Mouse (Mus musculus): ENCODE data around the gene Lypd8. TPM values are rescaled to one million over a fixed set of nuclear protein-coding genes. Genes with fewer than 3 reads are reported as not detected.
"Not testable (repeated sequence)": the region's sequence is repeated elsewhere in the genome, so short reads cannot be mapped to it uniquely, and the experiment has no call there.

The Lypd8 gene
- polyA plus RNA-seq, 1 experiment from 2014 or later = not detected

DNA sequence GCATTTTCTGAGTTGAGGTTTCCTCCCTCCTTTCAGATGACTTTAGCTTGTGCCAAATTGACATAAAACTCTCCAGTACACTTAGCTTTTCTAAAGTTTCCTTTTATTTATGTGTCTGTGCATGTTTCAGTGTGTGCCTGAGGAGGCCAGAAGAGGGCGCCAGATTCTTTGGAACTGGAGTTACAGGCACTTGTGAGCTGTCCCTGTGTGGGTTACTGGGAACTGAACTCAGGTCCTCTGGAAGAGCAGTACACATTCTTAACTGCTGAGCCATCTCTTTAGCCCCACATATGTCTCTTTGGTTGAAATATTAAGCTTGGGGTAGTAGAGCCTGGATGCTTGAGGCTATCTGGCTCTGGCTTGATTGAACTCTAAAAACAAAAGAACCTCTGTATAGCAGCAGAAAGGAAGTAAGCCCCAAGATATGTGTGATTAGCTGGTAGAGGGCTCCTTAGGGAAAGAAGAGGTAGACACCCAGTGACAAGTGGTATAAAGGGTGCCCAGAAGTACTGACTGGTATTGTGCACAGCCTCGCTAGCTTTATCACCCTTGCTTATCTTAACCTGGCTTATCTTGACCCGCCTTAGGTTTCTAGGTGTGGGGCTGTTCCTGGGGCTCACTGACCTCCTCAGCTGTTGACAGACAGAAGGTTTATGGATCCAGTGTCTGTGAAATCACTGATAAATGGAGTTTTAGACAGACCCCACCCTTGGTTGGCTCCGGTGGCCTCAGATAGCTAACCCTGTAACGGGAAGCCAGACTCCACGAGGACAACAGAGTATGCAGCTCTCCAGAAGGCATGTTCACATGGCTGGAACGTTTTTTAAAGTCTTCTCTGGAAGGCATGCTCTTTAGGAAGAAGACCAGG lies 25.9 kb upstream of the Lypd8 start:
- WGBS = 70% methylated on average over 7 of the region's 7 CpGs
- Histone ChIP-seq H3K4me3 (replicated peaks; ENCODE audit: low read depth, low read length) (no peak overlapping the region), H3K36me3 (ENCODE audit: control insufficient read depth, insufficient read depth, low read length) (peaks cover under 1% of the 10 kb centered on the region; the same call in 1 of the 2 replicates), H3K27ac (replicated peaks; ENCODE audit: low read depth, low read length) (no peak overlapping the region), H3K4me1 (ENCODE audit: control insufficient read depth, insufficient read depth, low read length) (no peaks in the 10 kb centered on the region), H3K9me3 (ENCODE audit: control insufficient read depth, low read length) (no peaks in the 10 kb centered on the region), H3K9ac (replicated peaks; ENCODE audit: low read length) (no peak overlapping the region), H3K4me2 (ENCODE audit: low read length) (no peak overlapping the region), H3K27me3 (ENCODE audit: control insufficient read depth, insufficient read depth, low read length) (no peaks in the 10 kb centered on the region)
- no peak for DNase-seq
- no peak for ATAC-seq (ENCODE audit: low FRiP score, low TSS enrichment)

DNA sequence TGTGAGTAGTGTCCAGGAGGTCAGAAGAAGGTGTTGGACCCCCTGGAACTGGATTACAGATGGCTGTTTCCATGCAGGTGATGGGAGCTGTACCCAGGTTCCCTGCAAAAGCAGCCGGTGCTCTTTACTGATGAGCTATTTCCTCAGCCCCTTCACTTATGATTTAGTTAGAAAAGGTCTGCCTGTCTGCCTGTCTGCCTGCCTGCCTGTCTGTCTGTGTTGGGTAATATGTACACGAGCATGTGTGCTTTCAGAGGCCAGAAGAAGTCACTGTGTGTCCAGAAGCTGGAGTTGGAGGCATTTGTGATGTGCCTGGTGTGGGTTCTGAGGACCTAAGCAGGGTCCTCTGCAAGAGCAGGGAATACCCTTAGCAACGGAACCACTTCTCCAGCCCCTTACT lies 25.1 kb upstream of the Lypd8 start:
- H3K27ac ChIP-seq (replicated peaks; ENCODE audit: low read depth, low read length) = no peak overlapping the region
- WGBS = 84% methylated on average over 3 of the region's 3 CpGs
- no peak overlapping the region for H3K4me3 ChIP-seq (replicated peaks; ENCODE audit: low read depth, low read length)
- no peaks in the 10 kb centered on the region for H3K36me3 ChIP-seq (ENCODE audit: control insufficient read depth, insufficient read depth, low read length)
- H3K27me3 ChIP-seq (ENCODE audit: control insufficient read depth, insufficient read depth, low read length) = no peaks in the 10 kb centered on the region
- ATAC-seq (ENCODE audit: low FRiP score, low TSS enrichment) = no peak
- H3K9me3 ChIP-seq (ENCODE audit: control insufficient read depth, low read length) = no peaks in the 10 kb centered on the region
- H3K9ac ChIP-seq (replicated peaks; ENCODE audit: low read length) = no peak overlapping the region
- no peaks in the 10 kb centered on the region for H3K4me1 ChIP-seq (ENCODE audit: control insufficient read depth, insufficient read depth, low read length)
- DNase-seq = no peak
- no peak overlapping the region for H3K4me2 ChIP-seq (ENCODE audit: low read length)

DNA sequence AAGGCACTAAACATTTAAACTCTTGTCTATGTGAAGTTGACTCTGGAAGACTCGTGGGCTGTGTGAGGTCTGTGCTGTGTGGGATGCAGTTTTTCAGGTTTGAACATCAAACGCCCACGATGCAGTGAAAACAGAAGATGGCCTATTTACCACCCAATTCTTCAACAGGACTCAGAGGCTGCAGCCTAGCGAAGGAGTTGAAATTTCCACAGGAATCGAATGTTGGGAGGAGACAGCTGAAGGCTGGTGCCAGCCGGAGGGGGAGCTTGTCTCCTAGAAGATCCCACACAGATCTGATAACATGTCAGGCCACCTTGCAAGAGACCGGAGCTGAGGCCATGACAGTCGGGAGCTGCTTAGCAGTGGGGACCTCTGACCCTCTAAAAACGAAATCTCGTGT lies 24.4 kb upstream of the Lypd8 start:
- Histone ChIP-seq H3K4me1 (ENCODE audit: control insufficient read depth, insufficient read depth, low read length) (no peaks in the 10 kb centered on the region), H3K4me3 (replicated peaks; ENCODE audit: low read depth, low read length) (no peak overlapping the region), H3K4me2 (ENCODE audit: low read length) (no peak overlapping the region), H3K27ac (replicated peaks; ENCODE audit: low read depth, low read length) (no peak overlapping the region), H3K27me3 (ENCODE audit: control insufficient read depth, insufficient read depth, low read length) (no peaks in the 10 kb centered on the region), H3K9me3 (ENCODE audit: control insufficient read depth, low read length) (no peaks in the 10 kb centered on the region), H3K36me3 (ENCODE audit: control insufficient read depth, insufficient read depth, low read length) (no peaks in the 10 kb centered on the region), H3K9ac (replicated peaks; ENCODE audit: low read length) (no peak overlapping the region)
- 76% methylated on average over 10 of the region's 10 CpGs for WGBS
- DNase-seq = no peak
- ATAC-seq (ENCODE audit: low FRiP score, low TSS enrichment) = no peak

DNA sequence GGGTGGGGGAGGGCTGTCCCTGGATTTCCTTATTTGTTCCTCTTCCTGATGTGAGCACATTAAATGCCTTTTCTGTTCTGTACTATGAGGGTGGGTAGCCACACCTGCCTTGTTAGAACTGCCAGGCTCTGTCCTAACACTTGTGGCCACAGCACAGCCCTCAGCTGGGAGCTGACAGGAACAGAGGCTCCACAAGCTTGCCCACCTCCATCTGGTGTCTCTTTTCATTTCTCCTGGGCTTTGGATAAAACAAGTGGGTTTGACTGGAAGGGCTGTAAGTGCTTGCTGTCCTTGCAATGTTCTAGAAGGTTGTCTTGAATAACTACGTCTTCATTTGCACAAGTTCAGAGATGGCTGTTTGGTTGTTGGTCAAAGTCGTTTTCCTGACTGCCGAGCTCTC lies 23.9 kb upstream of the Lypd8 start:
- no peak overlapping the region for H3K27ac ChIP-seq (replicated peaks; ENCODE audit: low read depth, low read length)
- ATAC-seq (ENCODE audit: low FRiP score, low TSS enrichment) = no peak
- no peaks in the 10 kb centered on the region for H3K9me3 ChIP-seq (ENCODE audit: control insufficient read depth, low read length)
- H3K36me3 ChIP-seq (ENCODE audit: control insufficient read depth, insufficient read depth, low read length) = no peaks in the 10 kb centered on the region
- no peak for DNase-seq
- WGBS = 91% methylated on average over 3 of the region's 3 CpGs
- no peak overlapping the region for H3K4me3 ChIP-seq (replicated peaks; ENCODE audit: low read depth, low read length)
- H3K9ac ChIP-seq (replicated peaks; ENCODE audit: low read length) = no peak overlapping the region
- H3K4me1 ChIP-seq (ENCODE audit: control insufficient read depth, insufficient read depth, low read length) = no peaks in the 10 kb centered on the region
- no peak overlapping the region for H3K4me2 ChIP-seq (ENCODE audit: low read length)
- no peaks in the 10 kb centered on the region for H3K27me3 ChIP-seq (ENCODE audit: control insufficient read depth, insufficient read depth, low read length)

DNA sequence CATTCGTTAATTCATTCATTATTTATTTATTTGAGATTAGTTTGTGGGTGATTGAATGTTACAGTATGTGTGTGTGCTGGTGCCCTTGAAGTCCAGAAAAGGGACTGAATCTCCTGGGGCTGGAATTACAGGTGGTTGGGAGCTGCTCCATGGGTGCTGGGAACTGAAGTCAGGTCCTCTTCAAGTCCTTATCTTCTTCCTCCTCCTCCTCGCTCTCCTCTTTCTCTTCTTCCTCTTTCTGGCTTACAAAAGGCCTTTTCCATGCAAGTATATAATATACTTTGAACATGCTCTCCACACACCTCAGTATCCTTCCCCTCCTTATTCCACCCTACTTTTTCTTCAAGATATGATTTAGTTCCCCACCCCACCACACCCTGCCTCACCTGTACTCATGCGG lies 21.8 kb upstream of the Lypd8 start:
- ATAC-seq (ENCODE audit: low FRiP score, low TSS enrichment) = no peak
- Histone ChIP-seq H3K4me2 (ENCODE audit: low read length) (no peak overlapping the region), H3K4me1 (ENCODE audit: control insufficient read depth, insufficient read depth, low read length) (no peaks in the 10 kb centered on the region), H3K4me3 (replicated peaks; ENCODE audit: low read depth, low read length) (no peak overlapping the region), H3K27me3 (ENCODE audit: control insufficient read depth, insufficient read depth, low read length) (no peaks in the 10 kb centered on the region), H3K9me3 (ENCODE audit: control insufficient read depth, low read length) (no peaks in the 10 kb centered on the region), H3K9ac (replicated peaks; ENCODE audit: low read length) (no peak overlapping the region), H3K27ac (replicated peaks; ENCODE audit: low read depth, low read length) (no peak overlapping the region), H3K36me3 (ENCODE audit: control insufficient read depth, insufficient read depth, low read length) (no peaks in the 10 kb centered on the region)
- no peak for DNase-seq
- WGBS = 90% methylated on average over 3 of the region's 3 CpGs

DNA sequence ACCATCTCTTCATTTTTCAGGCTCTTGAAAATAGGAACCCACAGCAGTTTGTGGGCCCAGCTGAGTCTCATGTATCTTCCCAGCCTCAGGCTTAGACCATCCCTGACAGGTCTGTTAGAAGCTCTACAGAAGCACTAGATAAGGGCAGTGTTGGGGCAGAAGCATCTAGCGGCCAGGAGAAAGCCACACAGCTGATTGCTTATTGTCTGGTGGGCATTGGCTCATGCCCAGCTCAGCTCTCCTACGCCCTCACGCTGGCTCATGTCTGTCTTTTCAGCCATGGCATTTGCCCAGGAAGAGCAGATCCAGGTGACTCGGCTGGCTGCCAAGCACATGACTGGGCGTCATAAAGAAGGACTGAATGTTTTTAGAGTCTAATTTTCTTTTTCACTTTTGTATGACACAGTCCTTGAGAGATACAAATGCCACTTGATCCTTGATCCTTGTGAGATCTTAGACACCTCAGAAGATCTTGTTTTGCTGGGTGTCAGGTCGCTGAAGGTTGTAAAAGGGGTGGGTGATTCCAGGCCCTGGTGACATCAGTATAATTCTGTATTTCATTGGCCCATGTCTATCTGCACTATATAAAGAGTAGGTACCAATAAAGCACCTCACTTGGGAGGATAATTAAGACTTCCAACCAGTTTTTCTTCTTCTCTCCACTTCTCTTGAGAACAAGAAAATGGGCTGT lies 20.9 kb upstream of the Lypd8 start:
- H3K4me2 ChIP-seq (ENCODE audit: low read length) = no peak overlapping the region
- no peaks in the 10 kb centered on the region for H3K27me3 ChIP-seq (ENCODE audit: control insufficient read depth, insufficient read depth, low read length)
- H3K9ac ChIP-seq (replicated peaks; ENCODE audit: low read length) = no peak overlapping the region
- H3K36me3 ChIP-seq (ENCODE audit: control insufficient read depth, insufficient read depth, low read length) = no peaks in the 10 kb centered on the region
- 87% methylated on average over 6 of the region's 6 CpGs for WGBS
- ATAC-seq (ENCODE audit: low FRiP score, low TSS enrichment) (no peak), DNase-seq (no peak)
- H3K9me3 ChIP-seq (ENCODE audit: control insufficient read depth, low read length) = no peaks in the 10 kb centered on the region
- H3K4me1 ChIP-seq (ENCODE audit: control insufficient read depth, insufficient read depth, low read length) = no peaks in the 10 kb centered on the region
- H3K4me3 ChIP-seq (replicated peaks; ENCODE audit: low read depth, low read length) = no peak overlapping the region
- H3K27ac ChIP-seq (replicated peaks; ENCODE audit: low read depth, low read length) = no peak overlapping the region

DNA sequence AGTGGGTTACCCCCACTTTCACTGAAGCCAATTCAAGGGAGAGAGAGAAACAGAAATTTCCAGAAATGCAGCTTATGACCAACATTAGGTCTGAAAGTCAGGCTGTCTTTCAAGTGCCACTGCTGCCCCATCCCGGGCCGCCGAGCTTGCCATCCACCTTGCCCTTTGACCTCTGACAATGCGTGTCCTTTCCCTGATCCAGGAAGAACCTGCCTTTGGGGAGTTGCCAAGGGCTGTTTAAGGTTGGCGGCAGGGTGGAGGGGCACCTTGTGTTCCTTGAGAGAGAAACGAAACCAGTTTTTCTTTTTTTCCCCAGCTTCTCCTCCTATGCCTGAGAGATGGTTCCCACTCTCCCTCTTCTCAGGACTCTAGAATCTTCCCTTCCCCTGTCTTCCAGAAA lies 16.3 kb upstream of the Lypd8 start:
- not testable (repeated sequence) for H3K27me3 ChIP-seq (ENCODE audit: control insufficient read depth, insufficient read depth, low read length); H3K4me2 ChIP-seq (ENCODE audit: low read length); H3K36me3 ChIP-seq (ENCODE audit: control insufficient read depth, insufficient read depth, low read length); ATAC-seq (ENCODE audit: low FRiP score, low TSS enrichment); DNase-seq; H3K27ac ChIP-seq (replicated peaks; ENCODE audit: low read depth, low read length); H3K4me3 ChIP-seq (replicated peaks; ENCODE audit: low read depth, low read length); H3K9me3 ChIP-seq (ENCODE audit: control insufficient read depth, low read length); H3K9ac ChIP-seq (replicated peaks; ENCODE audit: low read length); H3K4me1 ChIP-seq (ENCODE audit: control insufficient read depth, insufficient read depth, low read length)
- WGBS = no CpG with 5 or more reads among the region's 6 CpGs

DNA sequence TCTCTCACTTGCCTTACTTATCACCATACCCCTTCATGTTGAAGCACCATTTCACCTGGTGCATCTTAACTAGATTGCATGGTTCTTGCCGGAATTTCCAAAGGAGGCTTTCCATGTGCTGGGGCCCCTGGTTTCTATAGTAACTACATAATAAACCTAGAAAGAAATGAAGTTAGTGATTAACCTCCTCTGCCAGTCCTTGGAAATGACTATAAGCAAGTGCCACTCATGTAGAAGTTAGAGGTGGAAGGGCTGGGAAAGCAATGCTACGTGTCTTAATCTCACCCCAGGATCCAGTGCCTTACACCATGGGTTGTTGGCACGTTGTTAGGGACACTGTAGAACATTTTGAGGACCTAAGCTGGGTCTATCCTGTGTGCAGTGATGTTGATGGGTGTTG lies 14.4 kb upstream of the Lypd8 start:
- H3K4me1 ChIP-seq (ENCODE audit: control insufficient read depth, insufficient read depth, low read length) = no peaks in the 10 kb centered on the region
- no peaks in the 10 kb centered on the region for H3K36me3 ChIP-seq (ENCODE audit: control insufficient read depth, insufficient read depth, low read length)
- no peak for ATAC-seq (ENCODE audit: low FRiP score, low TSS enrichment)
- DNase-seq = no peak
- no peak overlapping the region for H3K27ac ChIP-seq (replicated peaks; ENCODE audit: low read depth, low read length)
- H3K9ac ChIP-seq (replicated peaks; ENCODE audit: low read length) = no peak overlapping the region
- H3K4me3 ChIP-seq (replicated peaks; ENCODE audit: low read depth, low read length) = no peak overlapping the region
- no peaks in the 10 kb centered on the region for H3K9me3 ChIP-seq (ENCODE audit: control insufficient read depth, low read length)
- H3K4me2 ChIP-seq (ENCODE audit: low read length) = no peak overlapping the region
- no peaks in the 10 kb centered on the region for H3K27me3 ChIP-seq (ENCODE audit: control insufficient read depth, insufficient read depth, low read length)
- 62% methylated on average over 3 of the region's 3 CpGs for WGBS

DNA sequence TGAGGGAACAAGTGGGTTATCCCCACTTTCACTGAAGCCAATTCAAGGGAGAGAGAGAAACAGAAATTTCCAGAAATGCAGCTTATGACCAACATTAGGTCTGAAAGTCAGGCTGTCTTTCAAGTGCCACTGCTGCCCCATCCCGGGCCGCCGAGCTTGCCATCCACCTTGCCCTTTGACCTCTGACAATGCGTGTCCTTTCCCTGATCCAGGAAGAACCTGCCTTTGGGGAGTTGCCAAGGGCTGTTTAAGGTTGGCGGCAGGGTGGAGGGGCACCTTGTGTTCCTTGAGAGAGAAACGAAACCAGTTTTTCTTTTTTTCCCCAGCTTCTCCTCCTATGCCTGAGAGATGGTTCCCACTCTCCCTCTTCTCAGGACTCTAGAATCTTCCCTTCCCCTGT lies 12.7 kb upstream of the Lypd8 start:
- H3K9ac ChIP-seq (replicated peaks; ENCODE audit: low read length); H3K27ac ChIP-seq (replicated peaks; ENCODE audit: low read depth, low read length); H3K9me3 ChIP-seq (ENCODE audit: control insufficient read depth, low read length); H3K27me3 ChIP-seq (ENCODE audit: control insufficient read depth, insufficient read depth, low read length); H3K4me2 ChIP-seq (ENCODE audit: low read length); H3K4me3 ChIP-seq (replicated peaks; ENCODE audit: low read depth, low read length); ATAC-seq (ENCODE audit: low FRiP score, low TSS enrichment); H3K4me1 ChIP-seq (ENCODE audit: control insufficient read depth, insufficient read depth, low read length); DNase-seq; H3K36me3 ChIP-seq (ENCODE audit: control insufficient read depth, insufficient read depth, low read length): not testable (repeated sequence)
- no CpG with 5 or more reads among the region's 6 CpGs for WGBS
